Mouse (Mus musculus): ENCODE measurements around the gene Pip5k1a. TPM values are rescaled to one million over a fixed set of nuclear protein-coding genes. Genes with fewer than 3 reads are reported as not detected.
A peak's percentile ranks its signal among the peaks of the same experiment; 100 is the strongest.

Pip5k1a gene
- polyA plus RNA-seq, 1 experiment from 2014 or later: 14.5 TPM

GRCm38 (mm10) chr3:95105121-95105520, 1.6 kb downstream of the Pip5k1a start:
- no peaks in the 10 kb centered on the region; the same call in 1 of the 2 replicates for H3K36me3 ChIP-seq (ENCODE audit: control insufficient read depth, insufficient read depth, low read length)
- WGBS: 76% methylated on average over 4 of the region's 4 CpGs
- peak overlapping the region; percentile 70 for H3K4me2 ChIP-seq (ENCODE audit: low read length)
- ATAC-seq: no peak
- H3K9ac ChIP-seq (ENCODE audit: low read depth, low read length): peak overlapping the region; percentile 83
- H3K4me1 ChIP-seq (ENCODE audit: control insufficient read depth, insufficient read depth, low read depth, low read length): peaks cover 8% of the 10 kb centered on the region
- no peaks in the 10 kb centered on the region for H3K9me3 ChIP-seq (ENCODE audit: control insufficient read depth, low read length)
- peak overlapping the region; percentile 79 for H3K4me3 ChIP-seq (ENCODE audit: low read length)
- no peak overlapping the region for H3K27ac ChIP-seq (ENCODE audit: low read depth, low read length)
- no peaks in the 10 kb centered on the region for H3K27me3 ChIP-seq (replicated peaks; ENCODE audit: control insufficient read depth, insufficient read depth, low read length)

GRCm38 (mm10) chr3:95100854-95101253, 5.9 kb downstream of the Pip5k1a start:
- H3K9me3 ChIP-seq (ENCODE audit: control insufficient read depth, low read length): no peaks in the 10 kb centered on the region
- H3K36me3 ChIP-seq (ENCODE audit: control insufficient read depth, insufficient read depth, low read length): no peaks in the 10 kb centered on the region; the same call in 1 of the 2 replicates
- H3K4me2 ChIP-seq (ENCODE audit: low read length): no peak overlapping the region
- peaks cover 8% of the 10 kb centered on the region for H3K4me1 ChIP-seq (ENCODE audit: control insufficient read depth, insufficient read depth, low read depth, low read length)
- WGBS: 58% methylated on average over 2 of the region's 2 CpGs
- no peaks in the 10 kb centered on the region for H3K27me3 ChIP-seq (replicated peaks; ENCODE audit: control insufficient read depth, insufficient read depth, low read length)
- ATAC-seq: no peak
- no peak overlapping the region for H3K4me3 ChIP-seq (ENCODE audit: low read length)
- no peak overlapping the region for H3K9ac ChIP-seq (ENCODE audit: low read depth, low read length)
- H3K27ac ChIP-seq (ENCODE audit: low read depth, low read length): no peak overlapping the region

GRCm38 (mm10) chr3:95088071-95088470, 18.7 kb downstream of the Pip5k1a start:
- ATAC-seq: no peak
- H3K27me3 ChIP-seq (replicated peaks; ENCODE audit: control insufficient read depth, insufficient read depth, low read length): no peaks in the 10 kb centered on the region

GRCm38 (mm10) chr3:95071606-95072005, 35.1 kb downstream of the Pip5k1a start:
- H3K36me3 ChIP-seq (ENCODE audit: control insufficient read depth, insufficient read depth, low read length): peaks cover 40% of the 10 kb centered on the region
- ATAC-seq: no peak
- H3K27me3 ChIP-seq (replicated peaks; ENCODE audit: control insufficient read depth, insufficient read depth, low read length): no peaks in the 10 kb centered on the region
- no peak overlapping the region for H3K9ac ChIP-seq (ENCODE audit: low read depth, low read length)
- no peaks in the 10 kb centered on the region for H3K9me3 ChIP-seq (ENCODE audit: control insufficient read depth, low read length)
- no peak overlapping the region for H3K4me2 ChIP-seq (ENCODE audit: low read length)
- no peak overlapping the region for H3K4me3 ChIP-seq (ENCODE audit: low read length)
- no peaks in the 10 kb centered on the region for H3K4me1 ChIP-seq (ENCODE audit: control insufficient read depth, insufficient read depth, low read depth, low read length)
- WGBS: 94% methylated on average over 2 of the region's 2 CpGs
- H3K27ac ChIP-seq (ENCODE audit: low read depth, low read length): no peak overlapping the region

More at GRCm38 (mm10) chr3:95088071-95088470, 18.7 kb downstream of the Pip5k1a start:
- Histone ChIP-seq H3K4me3 (ENCODE audit: low read length) (no peak overlapping the region), H3K9me3 (ENCODE audit: control insufficient read depth, low read length) (no peaks in the 10 kb centered on the region), H3K9ac (ENCODE audit: low read depth, low read length) (no peak overlapping the region), H3K27ac (ENCODE audit: low read depth, low read length) (no peak overlapping the region), H3K4me2 (ENCODE audit: low read length) (no peak overlapping the region), H3K4me1 (ENCODE audit: control insufficient read depth, insufficient read depth, low read depth, low read length) (no peaks in the 10 kb centered on the region), H3K36me3 (ENCODE audit: control insufficient read depth, insufficient read depth, low read length) (no peaks in the 10 kb centered on the region)
- 94% methylated on average over 1 of the region's 1 CpGs for WGBS

GRCm38 (mm10) chr3:95066570-95066969, 40.2 kb downstream of the Pip5k1a start:
- H3K4me3 ChIP-seq (ENCODE audit: low read length): no peak overlapping the region
- H3K9ac ChIP-seq (ENCODE audit: low read depth, low read length): no peak overlapping the region
- peaks cover 50% of the 10 kb centered on the region for H3K36me3 ChIP-seq (ENCODE audit: control insufficient read depth, insufficient read depth, low read length)
- ATAC-seq: no peak
- H3K9me3 ChIP-seq (ENCODE audit: control insufficient read depth, low read length): no peaks in the 10 kb centered on the region
- H3K27me3 ChIP-seq (replicated peaks; ENCODE audit: control insufficient read depth, insufficient read depth, low read length): no peaks in the 10 kb centered on the region
- H3K4me1 ChIP-seq (ENCODE audit: control insufficient read depth, insufficient read depth, low read depth, low read length): no peaks in the 10 kb centered on the region
- no peak overlapping the region for H3K27ac ChIP-seq (ENCODE audit: low read depth, low read length)
- H3K4me2 ChIP-seq (ENCODE audit: low read length): no peak overlapping the region
- WGBS: 91% methylated on average over 11 of the region's 11 CpGs

GRCm38 (mm10) chr3:95066095-95066494, 40.6 kb downstream of the Pip5k1a start:
- no peak overlapping the region for H3K4me3 ChIP-seq (ENCODE audit: low read length)
- no peak overlapping the region for H3K27ac ChIP-seq (ENCODE audit: low read depth, low read length)
- H3K36me3 ChIP-seq (ENCODE audit: control insufficient read depth, insufficient read depth, low read length): peaks cover 46% of the 10 kb centered on the region
- H3K4me2 ChIP-seq (ENCODE audit: low read length): no peak overlapping the region
- ATAC-seq: no peak
- H3K9me3 ChIP-seq (ENCODE audit: control insufficient read depth, low read length): no peaks in the 10 kb centered on the region
- H3K9ac ChIP-seq (ENCODE audit: low read depth, low read length): no peak overlapping the region
- no peaks in the 10 kb centered on the region for H3K4me1 ChIP-seq (ENCODE audit: control insufficient read depth, insufficient read depth, low read depth, low read length)
- no peaks in the 10 kb centered on the region for H3K27me3 ChIP-seq (replicated peaks; ENCODE audit: control insufficient read depth, insufficient read depth, low read length)
- WGBS: 90% methylated on average over 6 of the region's 6 CpGs

- no peak overlapping the region for H3K9ac ChIP-seq (ENCODE audit: low read depth, low read length)
- no peak overlapping the region for H3K4me2 ChIP-seq (ENCODE audit: low read length)
- no peaks in the 10 kb centered on the region for H3K4me1 ChIP-seq (ENCODE audit: control insufficient read depth, insufficient read depth, low read depth, low read length)
- H3K27ac ChIP-seq (ENCODE audit: low read depth, low read length): no peak overlapping the region
- no peak overlapping the region for H3K4me3 ChIP-seq (ENCODE audit: low read length)
- no peaks in the 10 kb centered on the region for H3K9me3 ChIP-seq (ENCODE audit: control insufficient read depth, low read length)
- no peak for ATAC-seq
- 81% methylated on average over 1 of the region's 1 CpGs for WGBS
- peaks cover 47% of the 10 kb centered on the region for H3K36me3 ChIP-seq (ENCODE audit: control insufficient read depth, insufficient read depth, low read length)
- no peaks in the 10 kb centered on the region for H3K27me3 ChIP-seq (replicated peaks; ENCODE audit: control insufficient read depth, insufficient read depth, low read length)
Measured at GRCm38 (mm10) chr3:95065553-95065952, 41.2 kb downstream of the Pip5k1a start.

- Histone ChIP-seq H3K4me1 (ENCODE audit: control insufficient read depth, insufficient read depth, low read depth, low read length) (no peaks in the 10 kb centered on the region), H3K9me3 (ENCODE audit: control insufficient read depth, low read length) (no peaks in the 10 kb centered on the region), H3K4me2 (ENCODE audit: low read length) (no peak overlapping the region), H3K9ac (ENCODE audit: low read depth, low read length) (no peak overlapping the region), H3K36me3 (ENCODE audit: control insufficient read depth, insufficient read depth, low read length) (peaks cover 59% of the 10 kb centered on the region), H3K4me3 (ENCODE audit: low read length) (no peak overlapping the region), H3K27ac (ENCODE audit: low read depth, low read length) (no peak overlapping the region), H3K27me3 (replicated peaks; ENCODE audit: control insufficient read depth, insufficient read depth, low read length) (no peaks in the 10 kb centered on the region)
- 92% methylated on average over 4 of the region's 4 CpGs for WGBS
- no peak for ATAC-seq
Measured at GRCm38 (mm10) chr3:95063741-95064140, 43.0 kb downstream of the Pip5k1a start.

GRCm38 (mm10) chr3:95058078-95058477, 48.7 kb downstream of the Pip5k1a start:
- Histone ChIP-seq H3K4me1 (ENCODE audit: control insufficient read depth, insufficient read depth, low read depth, low read length) (no peaks in the 10 kb centered on the region), H3K9ac (ENCODE audit: low read depth, low read length) (no peak overlapping the region), H3K4me2 (ENCODE audit: low read length) (no peak overlapping the region), H3K36me3 (ENCODE audit: control insufficient read depth, insufficient read depth, low read length) (peaks cover 34% of the 10 kb centered on the region), H3K27me3 (replicated peaks; ENCODE audit: control insufficient read depth, insufficient read depth, low read length) (no peaks in the 10 kb centered on the region), H3K27ac (ENCODE audit: low read depth, low read length) (no peak overlapping the region), H3K9me3 (ENCODE audit: control insufficient read depth, low read length) (no peaks in the 10 kb centered on the region), H3K4me3 (ENCODE audit: low read length) (no peak overlapping the region)
- ATAC-seq: no peak
- 84% methylated on average over 8 of the region's 8 CpGs for WGBS

GRCm38 (mm10) chr3:95056275-95056674, 50.5 kb downstream of the Pip5k1a start:
- no peaks in the 10 kb centered on the region for H3K4me1 ChIP-seq (ENCODE audit: control insufficient read depth, insufficient read depth, low read depth, low read length)
- H3K9ac ChIP-seq (ENCODE audit: low read depth, low read length): no peak overlapping the region
- WGBS: 90% methylated on average over 7 of the region's 7 CpGs
- H3K4me3 ChIP-seq (ENCODE audit: low read length): no peak overlapping the region
- H3K27me3 ChIP-seq (replicated peaks; ENCODE audit: control insufficient read depth, insufficient read depth, low read length): no peaks in the 10 kb centered on the region
- no peak overlapping the region for H3K27ac ChIP-seq (ENCODE audit: low read depth, low read length)
- ATAC-seq: no peak
- no peak overlapping the region for H3K4me2 ChIP-seq (ENCODE audit: low read length)
- H3K36me3 ChIP-seq (ENCODE audit: control insufficient read depth, insufficient read depth, low read length): peaks cover 27% of the 10 kb centered on the region
- H3K9me3 ChIP-seq (ENCODE audit: control insufficient read depth, low read length): no peaks in the 10 kb centered on the region
